Mouse (Mus musculus) kidney, adult 11 months (tissue): ENCODE measurements around the gene Gipc3.

Source experiments
- DNase-seq: peaks from one replicate; pipeline ENCODE4 v3.0.0; 2022

The Gipc3 gene

DNA sequence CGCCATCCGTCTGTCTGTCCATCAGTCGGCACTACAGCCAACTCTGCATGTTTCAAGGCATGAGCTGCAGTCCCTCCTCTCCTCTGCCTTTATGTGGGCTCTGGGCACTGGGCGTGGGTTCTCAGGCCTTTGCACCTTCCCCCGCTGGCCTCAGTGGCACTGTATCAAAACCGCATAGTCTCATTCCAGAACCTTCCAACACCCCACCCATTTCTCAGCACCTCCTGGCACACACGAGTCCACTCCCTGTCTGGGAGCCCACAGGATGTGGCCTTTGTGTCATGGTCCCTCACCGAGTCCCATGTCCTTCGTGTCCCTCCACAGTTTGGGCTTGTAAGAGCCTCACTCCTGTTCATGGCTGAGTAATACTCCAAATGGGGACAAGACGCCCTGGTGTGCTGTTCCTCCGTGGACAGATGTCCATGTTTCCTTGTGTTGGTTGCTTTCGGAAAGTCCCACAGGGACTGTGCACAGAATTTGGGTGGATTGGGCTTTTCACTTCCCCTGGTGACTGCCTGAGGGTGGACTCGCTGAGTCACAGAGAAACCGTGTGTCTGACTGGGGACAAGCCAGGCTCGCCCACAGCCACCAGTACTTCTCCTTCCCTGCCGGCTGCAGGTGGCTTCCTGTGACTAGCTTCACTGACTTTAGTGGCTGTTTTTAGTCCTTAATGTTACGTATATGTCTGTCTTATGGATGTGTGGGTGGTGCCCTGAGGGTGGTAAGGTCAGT, 44.5 kb downstream of the Gipc3 start:
- DNase-seq, result no peak

DNA sequence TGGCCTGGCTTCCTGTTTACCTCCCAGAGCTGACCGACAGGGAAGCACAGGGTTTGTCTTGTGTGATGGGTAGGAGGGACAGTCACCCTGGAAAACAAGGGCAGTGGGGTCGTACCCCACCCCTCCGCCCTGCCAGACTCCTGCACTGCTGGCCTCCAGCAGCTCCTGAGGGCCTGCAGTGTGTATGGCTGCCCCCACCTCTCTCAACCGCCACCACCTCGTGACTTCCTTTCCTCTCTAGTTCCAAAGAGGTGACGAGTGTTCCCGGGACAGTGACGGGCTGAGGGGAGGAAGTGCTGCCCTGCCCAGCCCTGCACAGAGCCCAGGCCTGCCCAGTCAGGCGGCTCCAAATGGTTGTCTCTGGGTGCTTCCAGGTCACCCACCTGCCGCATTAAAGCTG, 45.2 kb downstream of the Gipc3 start:
- DNase-seq, result peak; percentile 73

DNA sequence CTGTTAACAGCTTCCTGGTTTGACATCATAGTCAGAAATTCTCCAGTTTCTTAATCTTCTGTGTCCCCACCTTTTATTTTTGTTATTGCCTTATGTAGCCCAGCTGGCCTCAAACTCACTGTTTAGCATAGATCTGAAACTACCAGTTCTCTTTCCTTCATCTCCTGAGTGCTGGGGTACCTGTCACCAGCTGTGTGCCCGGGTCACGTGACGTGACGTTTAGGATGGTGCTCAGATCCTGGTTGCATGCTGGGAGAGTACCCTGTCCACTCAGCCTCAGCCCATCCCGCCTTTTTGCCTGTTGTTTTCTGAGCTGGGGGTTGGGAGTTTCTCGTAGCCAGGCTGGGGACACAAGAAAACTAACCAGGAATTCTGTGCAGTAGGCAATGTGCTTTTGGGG, 45.8 kb downstream of the Gipc3 start:
- no peak for DNase-seq

DNA sequence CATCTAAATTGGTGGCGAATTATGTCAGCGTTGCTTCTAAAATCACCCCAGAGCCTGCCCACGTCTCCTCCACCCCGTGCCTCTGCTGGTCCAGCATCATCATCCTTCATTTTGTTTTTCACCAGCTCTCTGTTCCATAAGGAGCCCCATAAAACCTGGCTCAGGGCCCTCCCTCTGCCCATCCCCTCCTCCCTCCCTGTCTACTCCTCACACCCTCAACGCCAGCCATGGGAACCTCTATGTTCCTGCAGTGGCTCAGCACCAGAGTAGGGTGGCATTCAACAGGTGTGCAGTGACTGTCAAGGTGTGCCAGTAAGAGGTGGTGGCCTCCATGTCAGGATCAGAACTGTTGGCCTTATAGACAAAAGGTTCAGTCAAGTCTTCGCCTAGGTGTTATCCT, 47.9 kb downstream of the Gipc3 start:
- no peak for DNase-seq

DNA sequence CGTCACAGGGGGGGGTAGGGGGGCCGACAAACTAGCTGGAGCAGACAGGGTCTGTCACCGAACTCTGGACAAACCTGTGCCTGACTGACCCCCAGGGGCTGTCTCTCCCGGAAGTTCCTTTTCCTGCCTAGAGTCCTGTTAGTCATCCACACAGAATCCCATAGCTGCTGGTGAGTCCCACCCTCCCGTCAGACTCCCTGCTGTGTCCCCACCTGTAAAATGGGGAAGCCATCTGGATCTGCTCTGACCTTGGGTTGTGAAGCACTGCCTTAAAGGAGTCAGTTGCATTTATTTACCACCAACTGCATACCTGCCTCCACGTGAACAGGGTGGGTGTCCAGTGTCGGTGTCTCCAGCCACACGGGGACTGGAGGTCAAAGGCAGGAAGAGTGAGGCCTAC, 48.6 kb downstream of the Gipc3 start:
- DNase-seq, result no peak

DNA sequence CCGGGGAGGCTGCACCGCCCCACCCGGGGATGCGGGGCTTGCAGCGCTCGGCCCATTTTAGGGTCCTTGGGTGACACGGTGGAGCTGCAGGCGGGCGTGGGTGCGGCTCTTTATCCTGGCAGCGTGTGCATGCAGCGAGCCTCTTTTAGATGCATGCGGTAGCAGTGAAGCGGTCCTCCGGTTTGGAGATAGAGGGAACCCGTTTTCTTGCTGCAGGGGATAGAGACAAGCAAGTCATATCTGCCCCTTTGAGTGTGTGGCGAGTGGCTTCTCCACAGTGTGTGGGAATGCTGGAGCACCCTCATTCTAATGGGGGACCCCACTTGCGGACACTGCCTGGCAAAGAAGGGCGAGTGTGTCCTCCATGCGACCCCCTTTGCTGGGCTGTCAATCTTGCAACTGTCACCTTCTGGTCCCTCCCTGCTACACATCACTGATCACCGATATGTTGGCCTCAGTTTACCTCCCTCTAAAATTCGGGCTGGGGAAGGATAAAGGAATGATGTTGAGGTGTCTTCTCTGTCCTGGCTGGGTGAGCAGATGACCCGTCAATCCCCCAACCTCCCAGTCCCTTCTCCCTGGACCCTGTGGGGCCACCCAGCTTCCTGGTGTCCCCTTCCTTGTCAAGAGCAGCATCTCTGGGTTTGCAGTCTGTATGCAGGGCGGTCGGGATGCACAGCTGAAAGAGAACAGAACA, 49.6 kb downstream of the Gipc3 start:
- peak; percentile 42 for DNase-seq

DNA sequence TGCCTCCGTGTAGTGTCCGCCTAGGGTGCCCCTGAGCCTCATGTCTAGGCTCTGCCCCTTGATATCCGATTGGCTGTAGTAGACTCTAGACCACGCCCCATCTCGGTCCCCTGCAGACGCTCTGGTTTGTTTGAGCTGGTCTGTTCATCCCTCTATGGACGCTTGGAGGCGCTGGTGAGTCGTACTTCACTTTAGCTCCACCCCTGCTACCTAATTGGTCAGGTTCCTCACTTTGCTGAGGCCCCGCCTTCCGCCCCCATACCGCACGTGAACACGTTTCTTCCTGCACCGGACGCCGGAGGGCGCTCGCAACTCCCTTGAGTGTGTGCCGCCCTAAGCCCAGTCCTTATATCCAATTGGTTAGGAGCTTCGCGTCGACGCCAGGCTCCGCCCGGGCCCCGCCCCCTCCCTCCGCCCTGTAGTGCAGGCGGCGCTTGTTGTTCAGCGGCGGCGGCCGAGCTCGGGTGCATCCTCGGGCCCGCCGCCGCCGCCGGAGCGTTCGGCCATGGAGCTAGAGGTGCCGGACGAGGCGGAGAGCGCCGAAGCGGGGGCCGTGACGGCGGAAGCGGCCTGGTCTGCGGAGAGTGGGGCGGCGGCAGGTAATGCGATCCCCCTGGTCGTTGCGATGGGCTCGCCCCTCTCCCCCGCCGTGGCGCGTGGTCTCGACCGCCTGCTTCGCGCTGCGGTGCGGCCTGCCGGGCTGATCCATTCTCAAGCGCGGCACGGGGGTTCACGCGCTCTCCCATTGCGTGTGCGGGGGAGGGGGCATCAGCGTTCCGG, 50.3 kb downstream of the Gipc3 start, which contains the start of gene Pip5k1c:
Pip5k1c (plus strand) TSS at position 410 of the 780 bp plus-strand sequence.
- peak; percentile 100 for DNase-seq

DNA sequence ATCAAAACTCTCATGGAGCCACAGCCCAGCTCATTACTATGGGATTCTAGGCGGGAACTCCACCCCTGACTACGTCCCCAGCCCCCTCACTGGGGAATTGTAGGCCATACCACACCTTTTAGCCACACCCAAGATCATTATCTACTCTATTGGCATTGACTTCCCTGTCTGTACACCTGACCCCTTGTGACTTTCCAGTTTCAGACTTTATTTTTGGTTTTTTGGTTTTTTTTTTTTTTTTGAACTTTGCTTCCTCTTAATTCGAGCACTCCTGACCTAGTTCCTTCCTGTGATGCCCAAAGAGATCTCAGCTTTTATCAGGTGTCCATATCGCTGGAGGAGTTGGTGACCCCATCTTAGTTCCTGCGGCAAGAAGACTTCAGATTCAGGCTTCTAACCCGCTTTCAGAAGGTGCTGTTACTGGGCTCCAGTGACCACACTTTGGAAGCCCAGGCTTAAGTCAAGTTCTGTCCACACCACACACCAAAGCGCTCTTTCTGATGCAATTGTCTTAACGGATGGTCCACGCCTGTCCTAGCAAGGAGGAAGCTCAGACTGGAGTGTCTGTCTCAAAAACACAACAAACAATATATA, 51.5 kb downstream of the Gipc3 start, which contains the start of gene Tjp3:
Tjp3 (minus strand) TSS at position 71 of the 594 bp plus-strand sequence.
- DNase-seq, result no peak

DNA sequence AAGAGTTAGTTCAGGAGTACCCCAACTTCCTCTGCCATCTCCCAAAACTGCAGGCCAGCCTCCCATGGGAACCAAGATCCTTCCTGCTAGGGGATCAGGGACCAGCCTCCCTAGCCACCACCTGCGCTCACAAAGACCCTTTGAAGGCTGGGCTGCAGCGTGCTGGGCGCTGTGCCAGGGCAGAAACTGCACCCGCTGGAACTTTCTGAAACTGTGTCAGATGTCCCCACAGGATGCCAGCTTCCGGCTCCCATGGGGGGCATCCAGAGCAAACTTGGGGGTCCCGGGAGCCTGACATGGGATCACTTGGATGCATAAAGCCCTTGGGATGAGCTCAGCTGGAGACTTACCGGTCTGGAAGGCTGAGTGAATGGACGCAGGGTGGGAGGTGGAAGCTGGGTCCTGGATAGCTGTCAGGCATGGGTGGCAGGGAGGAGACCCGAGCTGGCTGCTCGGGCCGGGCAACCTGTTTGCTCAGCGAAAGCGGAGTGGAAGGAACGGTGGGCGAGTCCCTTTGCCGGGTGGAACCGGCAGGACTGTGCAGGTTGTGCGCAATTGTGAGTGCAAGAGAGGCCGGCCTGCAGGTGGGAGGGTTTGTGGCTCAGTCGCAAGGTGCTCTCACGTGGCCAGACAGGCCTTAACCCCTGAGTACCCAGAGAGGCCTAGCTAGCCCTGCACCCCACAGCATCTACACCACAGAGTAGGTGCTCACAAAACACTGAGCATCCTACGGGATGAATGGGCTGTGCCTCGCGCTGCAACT, 52.2 kb downstream of the Gipc3 start:
- DNase-seq, result peak; percentile 75

DNA sequence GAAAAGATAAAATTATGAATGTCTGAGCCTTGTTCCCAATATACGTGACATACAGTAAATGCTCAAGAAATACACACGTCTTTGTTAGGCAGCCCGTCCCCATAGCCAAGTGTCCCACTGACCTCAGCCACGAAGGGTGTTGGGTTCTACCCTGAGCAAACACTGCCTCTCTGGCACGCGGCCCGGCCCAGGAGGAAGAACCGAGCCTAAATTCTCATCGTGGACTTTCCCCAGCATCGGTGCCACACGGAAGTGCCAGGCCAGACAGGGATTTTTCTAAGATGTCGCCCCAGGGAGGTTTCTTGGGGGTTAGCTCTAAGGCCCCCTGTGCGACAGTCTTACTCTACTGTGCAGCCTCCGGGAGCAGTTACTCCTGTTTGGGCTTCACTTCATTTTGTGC, 53.3 kb downstream of the Gipc3 start:
- DNase-seq, result peak; percentile 65

DNA sequence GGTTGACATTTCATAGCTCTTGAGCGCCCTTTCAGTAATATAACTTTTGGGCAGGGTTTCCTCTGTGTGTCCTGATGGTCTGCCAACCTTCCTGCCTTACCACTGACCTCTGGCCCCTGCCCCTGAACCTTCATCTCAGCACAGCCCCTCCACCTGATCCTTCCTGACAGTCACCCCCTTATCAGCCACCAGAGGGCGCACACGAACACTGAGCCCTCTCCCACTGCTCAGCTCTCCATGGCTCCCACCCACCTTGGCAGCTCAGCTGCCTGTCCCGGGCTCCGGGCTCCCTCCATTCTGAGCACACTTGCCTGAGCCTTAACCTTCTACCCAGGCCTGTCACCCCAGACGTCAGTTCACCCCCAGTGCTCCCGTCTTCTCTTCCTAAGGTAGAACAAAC, 53.8 kb downstream of the Gipc3 start:
- peak; percentile 59 for DNase-seq

DNA sequence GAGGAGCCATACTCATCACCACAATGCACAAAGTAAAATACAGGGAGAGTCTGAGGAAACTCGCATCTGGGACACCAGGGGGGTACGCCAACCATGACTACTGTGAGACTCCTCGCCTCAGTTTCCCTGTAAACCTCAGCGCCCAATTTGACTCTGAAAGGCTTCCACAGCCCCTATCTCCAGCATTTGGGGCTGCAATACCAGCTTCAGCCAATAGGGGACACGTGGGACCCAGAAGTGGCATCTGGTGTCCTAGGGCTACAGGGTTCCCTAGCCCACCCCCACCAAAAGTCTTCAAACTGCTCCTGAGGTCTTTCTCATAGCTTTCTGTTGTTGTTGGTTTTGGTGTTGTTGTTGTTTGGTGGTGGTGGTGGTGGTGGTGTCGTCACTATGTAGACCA, 54.5 kb downstream of the Gipc3 start:
- DNase-seq, result no peak

DNA sequence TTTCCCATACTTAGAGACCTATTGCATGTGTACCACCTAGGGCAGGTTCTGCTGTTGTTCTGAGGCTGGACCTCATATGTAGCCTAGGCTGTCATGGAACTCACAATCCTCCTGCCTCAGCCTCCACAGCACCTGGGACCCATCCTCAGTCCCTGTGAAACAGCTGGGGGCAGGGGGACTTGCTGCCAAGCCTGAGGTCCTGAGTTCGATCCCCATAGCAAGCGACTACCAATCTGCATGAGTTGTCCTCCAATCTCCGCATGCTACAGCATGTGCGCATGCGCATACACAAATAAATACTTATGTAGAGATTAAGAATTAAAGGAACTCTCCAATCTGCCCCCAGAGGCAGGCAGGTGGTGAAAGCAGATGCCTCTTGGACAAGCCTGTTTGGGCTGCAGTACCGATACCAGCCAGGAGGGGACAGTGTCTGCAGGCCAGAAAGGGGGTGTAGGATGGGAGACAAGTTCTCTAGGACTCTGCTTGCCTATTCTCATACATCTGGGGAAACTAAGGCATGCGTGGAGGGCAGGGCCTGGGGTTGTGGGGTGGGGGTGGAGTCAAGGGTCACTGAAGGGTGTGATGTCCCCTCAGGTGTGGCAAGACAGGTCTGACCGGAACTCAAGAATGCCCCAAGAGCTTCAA, 55.4 kb downstream of the Gipc3 start:
- no peak for DNase-seq

DNA sequence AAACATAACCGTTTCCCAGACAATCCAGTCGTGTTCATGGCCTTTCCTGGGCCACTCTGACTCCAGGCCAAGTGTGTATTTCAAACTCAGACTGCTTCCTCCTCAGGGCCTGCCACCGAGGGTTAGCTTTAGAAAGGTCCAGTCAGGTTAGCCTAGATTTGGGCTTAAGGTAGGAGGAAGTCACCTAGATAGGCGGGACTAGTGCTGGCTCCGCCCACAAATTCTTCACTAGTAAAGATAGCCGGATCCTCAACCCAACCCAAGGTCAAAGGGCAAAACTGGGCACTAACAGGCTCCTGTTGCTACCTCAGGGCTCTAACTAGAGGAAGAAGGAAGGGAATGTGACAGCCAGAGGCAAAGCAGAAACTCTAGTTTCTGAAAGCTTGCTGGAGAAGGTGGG, 56.5 kb downstream of the Gipc3 start:
- DNase-seq, result peak; percentile 73

DNA sequence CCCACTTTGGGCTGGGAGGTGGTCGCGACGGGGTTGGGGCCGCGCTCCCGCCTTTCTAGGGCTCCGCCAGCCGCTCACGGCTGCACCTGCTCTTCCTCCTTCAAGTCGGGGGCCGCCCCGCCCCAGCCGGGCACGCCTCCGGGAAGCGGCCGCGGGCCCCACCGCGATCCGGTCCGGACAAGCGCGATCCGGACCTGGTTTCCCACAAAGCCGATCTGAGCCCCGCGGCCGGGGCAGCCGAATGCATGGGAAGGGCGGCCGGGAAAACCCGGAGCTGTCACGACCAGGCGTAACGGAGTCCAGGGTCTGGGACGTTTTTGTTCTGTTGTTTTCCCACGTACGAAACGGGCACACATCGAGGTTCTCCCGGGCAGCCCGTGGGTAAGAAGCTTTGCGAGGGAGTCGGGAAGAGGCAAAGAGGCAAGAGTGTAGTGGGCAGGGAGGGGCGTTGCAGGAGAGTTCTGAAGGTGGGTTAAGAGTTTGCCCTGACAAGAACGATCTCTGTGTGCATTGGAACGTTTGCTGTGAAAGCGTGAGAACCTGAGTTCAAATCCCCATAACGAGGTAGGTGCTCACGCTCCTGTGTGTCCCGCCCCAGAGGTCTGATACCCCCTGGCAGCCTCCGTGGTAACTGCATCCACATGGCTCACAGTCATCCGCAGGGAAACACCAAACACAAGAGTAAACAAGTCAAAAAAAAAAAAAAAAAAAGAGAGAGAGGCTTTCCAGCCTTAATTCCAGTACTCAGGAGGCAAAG, 57.2 kb downstream of the Gipc3 start:
- peak; percentile 85 for DNase-seq
